Mouse (Mus musculus): ENCODE results near the gene Tbl3. TPM values are rescaled to one million over a fixed set of nuclear protein-coding genes. Genes with fewer than 3 reads are reported as not detected.
"Not testable (repeated sequence)": the region's sequence is repeated elsewhere in the genome, so short reads cannot be mapped to it uniquely, and the experiment has no call there.

Gene Tbl3
- total and polyA plus RNA-seq, 3 experiments, result 27.9 to 63.2 (median 41.1) TPM

GRCm38 (mm10) chr17:24696011-24696697 lies 11.3 kb downstream of the Tbl3 start, which contains the start of the genes Gfer and Noxo1:
Gene Gfer, minus strand, starts transcription at chr17:24696156.
Gene Noxo1, plus strand, starts transcription at chr17:24696234.
- DNase-seq, result peak; percentile 97

- no peak for DNase-seq
These were observed 12.0 kb downstream of the Tbl3 start for GRCm38 (mm10) chr17:24695326-24696010.

DNA sequence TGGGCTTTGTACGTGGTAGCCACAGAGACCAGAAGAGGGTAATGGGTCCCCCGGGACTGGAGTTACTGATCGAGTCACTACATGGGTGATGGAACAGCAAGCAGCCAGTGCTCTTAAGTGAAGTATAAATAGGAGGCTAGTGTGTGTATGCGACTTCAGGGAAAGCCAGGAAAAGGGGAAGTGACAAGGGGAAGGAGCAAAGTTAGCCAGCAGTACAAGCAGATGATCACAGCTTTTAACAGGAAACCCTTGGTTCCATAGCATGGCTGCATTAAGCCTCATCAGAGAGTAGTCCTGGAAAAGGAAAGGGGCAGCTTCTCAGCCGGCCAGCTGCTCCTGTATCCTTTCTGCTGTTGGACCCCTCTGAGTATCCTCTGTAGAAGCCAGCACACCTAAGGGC lies 15.1 kb downstream of the Tbl3 start:
- DNase-seq, result no peak

- DNase-seq, result no peak
These were observed 18.0 kb downstream of the Tbl3 start, which contains the start of gene Syngr3 for GRCm38 (mm10) chr17:24689251-24690081. Gene Syngr3, minus strand, starts transcription at chr17:24689955.

- DNase-seq, result no peak
These were observed 19.9 kb downstream of the Tbl3 start for GRCm38 (mm10) chr17:24687599-24687998.

GRCm38 (mm10) chr17:24687146-24687595 lies 20.3 kb downstream of the Tbl3 start:
- peak; percentile 75 for DNase-seq

DNA sequence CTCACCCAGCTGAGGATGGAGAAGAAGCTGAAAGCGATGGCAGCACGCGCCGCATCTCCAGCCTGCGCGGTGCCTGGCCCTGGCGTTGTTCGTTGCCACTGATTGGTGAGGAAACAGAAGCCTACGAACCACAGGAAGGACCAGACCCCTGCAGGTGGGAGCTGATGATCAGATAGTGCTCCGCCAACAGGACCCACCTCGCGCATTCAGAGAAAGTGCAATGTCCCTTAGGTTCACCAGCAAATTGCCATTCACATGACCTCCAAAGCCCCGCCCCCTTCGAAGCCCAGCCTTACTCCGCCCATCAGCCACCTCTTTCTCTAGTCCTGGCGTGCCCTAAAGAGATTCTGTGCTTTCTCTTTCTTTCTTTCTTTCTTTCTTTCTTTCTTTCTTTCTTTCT lies 20.9 kb downstream of the Tbl3 start:
- peak; percentile 49 for DNase-seq

- no peak for DNase-seq
These were observed 29.9 kb downstream of the Tbl3 start for GRCm38 (mm10) chr17:24677500-24678080.

GRCm38 (mm10) chr17:24676877-24677276 lies 30.6 kb downstream of the Tbl3 start:
- DNase-seq, result no peak

DNA sequence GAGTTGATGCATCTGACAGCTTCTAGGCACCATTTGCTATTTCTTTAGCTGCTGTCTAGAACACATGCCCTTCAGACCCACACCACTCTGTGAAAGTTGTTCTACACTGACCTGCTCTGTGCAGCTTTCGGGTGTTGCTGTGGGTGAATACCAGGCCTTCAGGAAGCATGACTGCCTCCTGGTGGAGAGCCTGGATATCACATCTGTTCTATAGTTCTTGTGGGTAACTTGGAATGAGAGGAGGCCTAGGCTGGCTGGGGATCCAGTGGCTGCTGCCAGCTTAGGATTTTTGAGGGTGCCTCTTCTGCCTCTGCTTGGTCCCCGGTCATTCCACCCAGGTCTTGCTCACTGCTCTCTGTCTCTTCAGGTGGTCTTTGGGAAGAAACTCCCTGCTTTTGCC lies 31.3 kb downstream of the Tbl3 start:
- DNase-seq, result no peak

GRCm38 (mm10) chr17:24674277-24674676 lies 33.2 kb downstream of the Tbl3 start:
- DNase-seq, result no peak

DNA sequence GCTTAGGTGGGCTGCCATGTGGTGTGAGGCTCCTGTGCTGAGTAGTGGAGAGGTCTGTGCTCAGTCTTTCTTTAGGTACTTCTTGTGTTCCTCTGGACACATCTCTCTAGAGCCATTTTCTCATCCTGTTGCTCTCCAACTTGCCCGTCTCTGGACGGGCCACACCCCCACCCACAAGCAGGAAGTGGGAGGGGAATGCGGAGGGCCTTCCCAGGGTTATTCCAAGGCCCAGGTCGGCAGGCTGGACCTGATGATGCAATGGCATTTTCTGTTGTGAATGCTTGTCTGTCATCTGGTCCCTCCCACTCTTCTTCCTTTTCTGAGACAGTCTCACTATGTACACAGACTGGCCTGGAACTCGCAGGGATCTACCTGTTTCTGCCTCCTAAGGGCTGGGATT lies 35.3 kb downstream of the Tbl3 start:
- DNase-seq, result peak; percentile 87

- DNase-seq, result no peak
These were observed 36.1 kb downstream of the Tbl3 start for GRCm38 (mm10) chr17:24671346-24671745.

DNA sequence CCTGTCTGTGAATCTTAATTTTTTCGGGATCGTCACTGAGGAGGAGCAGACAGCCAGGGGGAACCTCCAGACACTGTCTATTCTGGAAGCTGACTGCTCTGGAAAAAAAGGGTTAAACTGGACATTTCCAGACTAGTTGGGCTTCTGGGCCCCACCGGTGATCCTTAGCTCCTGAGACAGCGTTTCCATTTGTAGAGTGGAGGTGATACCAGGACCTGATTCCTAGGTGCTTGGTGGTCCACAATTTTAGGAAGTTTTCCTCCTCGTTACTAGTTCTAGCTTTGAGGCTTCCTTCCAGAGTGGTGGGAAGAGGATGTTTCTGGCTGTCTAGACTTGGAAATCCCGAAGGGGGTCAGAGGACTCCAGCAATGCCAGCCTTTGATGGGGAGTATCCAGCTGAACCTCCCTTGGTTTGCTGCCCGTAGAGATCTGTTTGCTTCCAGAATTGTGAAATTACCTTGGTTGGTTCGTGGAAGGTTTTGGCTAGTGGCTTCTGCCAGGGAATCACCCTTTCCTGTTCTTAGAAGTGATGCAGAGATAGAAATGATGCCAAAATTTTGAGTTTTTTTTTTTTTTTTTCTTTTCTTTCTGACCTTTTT lies 37.1 kb downstream of the Tbl3 start:
- DNase-seq, result peak; percentile 40

DNA sequence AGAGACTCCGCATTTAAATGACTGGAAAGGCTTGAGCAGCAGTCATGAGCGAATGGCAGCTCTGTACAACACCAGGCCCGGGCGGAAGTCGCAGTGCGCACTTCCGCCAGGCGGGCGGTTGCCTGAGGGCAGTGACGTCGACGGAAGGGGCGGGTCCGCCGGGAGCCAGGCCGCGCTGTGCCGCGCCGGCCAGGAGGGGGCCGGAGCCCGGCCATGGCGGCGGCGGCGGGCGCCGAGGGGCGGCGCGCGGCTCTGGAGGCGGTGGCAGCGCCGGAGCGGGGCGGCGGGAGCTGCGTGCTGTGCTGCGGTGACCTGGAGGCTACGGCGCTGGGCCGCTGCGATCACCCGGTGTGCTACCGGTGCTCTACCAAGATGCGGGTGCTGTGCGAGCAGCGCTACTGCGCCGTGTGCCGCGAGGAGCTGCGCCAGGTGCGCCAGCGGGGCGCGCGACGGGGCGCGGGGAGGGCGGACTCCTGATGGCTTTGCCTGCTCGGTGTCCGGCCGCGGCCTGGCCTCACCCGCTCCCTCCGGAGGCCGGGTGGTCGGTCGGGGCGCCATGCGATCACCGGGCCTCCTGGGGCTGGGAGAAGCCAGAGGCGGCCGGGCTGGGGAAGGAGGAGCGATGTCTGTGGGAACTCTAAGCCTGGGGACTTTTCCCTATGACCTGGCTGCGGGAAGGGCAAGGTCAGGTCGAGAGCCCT lies 37.8 kb downstream of the Tbl3 start, which contains the start of gene Zfp598:
Zfp598 (plus strand) TSS at position 143 of the 701 bp plus-strand sequence.
- DNase-seq, result peak; percentile 97

- not testable (repeated sequence) for DNase-seq
These were observed 38.3 kb downstream of the Tbl3 start for GRCm38 (mm10) chr17:24669214-24669544.

DNA sequence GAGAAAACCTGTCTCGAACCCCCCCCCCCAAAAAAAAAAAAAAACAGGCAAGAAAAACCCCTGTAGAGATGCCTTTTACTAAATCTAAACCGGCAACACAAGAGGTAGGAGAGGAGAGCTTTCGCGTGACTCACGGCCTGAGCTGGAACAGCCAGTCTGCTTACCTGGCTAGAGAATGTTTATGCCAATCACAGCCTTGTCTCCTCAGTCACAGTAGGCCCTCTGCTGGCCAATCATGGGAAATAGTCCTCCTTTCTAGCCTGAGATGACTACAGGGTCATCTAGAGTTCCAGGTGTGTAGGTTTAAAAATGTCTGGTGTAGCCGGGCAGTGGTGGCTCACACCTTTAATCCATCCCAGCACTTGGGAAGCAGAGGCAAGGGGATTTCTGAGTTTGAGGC lies 40.0 kb downstream of the Tbl3 start:
- DNase-seq, result peak; percentile 61

DNA sequence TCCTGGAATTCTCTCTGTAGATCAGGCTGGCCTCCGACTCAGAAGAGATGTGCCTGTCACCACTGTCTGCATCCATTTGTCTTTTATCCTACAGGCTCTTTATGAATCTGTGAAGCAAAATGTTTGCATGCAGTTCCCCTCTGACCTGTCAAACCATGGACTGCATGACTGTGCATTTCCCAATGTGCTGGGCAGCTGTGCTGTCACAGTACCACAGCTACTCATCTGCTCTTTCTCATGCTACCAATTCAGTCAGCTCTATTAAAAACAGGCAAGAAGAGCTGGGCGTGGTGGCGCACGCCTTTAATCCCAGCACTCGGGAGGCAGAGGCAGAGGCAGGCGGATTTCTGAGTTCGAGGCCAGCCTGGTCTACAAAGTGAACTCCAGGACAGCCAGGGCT lies 40.4 kb downstream of the Tbl3 start:
- not testable (repeated sequence) for DNase-seq

DNA sequence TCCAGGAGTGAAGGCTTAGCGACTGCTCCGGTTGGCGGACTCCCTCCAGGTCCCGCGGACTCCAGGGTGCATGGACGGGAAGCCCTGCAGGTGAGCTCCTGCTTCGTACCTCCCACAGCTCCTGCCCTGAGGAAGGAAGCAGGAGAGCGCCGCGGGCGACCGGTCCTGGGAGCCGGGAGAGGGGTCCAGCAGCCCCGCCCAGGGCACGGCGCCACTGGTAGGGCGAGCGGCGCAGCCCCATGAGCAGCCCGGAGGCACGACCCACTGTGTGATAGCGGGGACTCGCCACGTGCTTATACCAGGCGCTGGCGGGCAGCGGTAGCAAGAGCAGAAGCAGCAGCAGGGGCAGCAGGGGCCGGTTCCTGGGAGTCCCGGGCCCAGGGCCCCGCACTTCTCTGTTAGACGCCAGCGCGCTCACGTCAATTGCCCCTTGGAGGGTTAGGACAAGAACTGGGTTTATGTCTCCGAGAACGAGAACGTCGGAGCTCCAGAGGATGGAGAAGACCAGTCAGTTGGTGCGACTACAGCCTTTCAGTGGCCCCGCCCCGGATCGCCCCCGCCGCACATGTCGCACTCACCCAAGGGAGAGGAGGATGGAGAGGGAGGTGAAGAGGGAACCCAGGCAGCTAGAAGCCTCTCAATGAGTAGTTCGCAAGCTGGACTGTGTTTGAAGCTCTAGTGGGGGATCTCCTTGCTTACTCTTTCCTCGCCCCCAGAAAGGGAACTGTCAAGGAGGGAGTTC lies 49.3 kb downstream of the Tbl3 start, which contains the start of gene Npw:
Npw (minus strand) TSS at position 441 of the 742 bp plus-strand sequence.
- DNase-seq, result no peak

DNA sequence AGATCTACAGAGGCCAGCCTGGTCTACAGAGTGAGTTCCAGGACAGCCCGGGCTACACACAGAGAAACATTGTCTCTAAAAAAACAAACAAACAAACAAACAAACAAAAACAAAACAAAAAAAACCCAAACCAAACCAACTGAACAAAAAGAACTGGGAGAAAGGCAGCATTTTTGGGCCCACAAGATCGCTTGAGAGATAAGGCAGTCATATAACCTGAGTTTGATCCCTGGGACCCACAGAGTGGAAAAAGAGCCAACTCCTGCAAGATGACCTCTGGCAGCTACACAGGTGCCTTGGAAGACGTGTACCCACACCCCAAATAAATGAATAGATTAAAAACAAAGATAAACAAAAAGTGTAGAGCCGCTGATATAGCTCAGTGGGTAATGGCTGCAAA lies 52.5 kb downstream of the Tbl3 start:
- DNase-seq, result no peak
